Mouse (Mus musculus) cortical plate, adult 2 months (tissue): ENCODE data around the gene Bbs12. TPM values are rescaled to one million over a fixed set of nuclear protein-coding genes. Genes with fewer than 3 reads are reported as not detected.

ENCODE experiments used
- H3K27ac ChIP-seq: fragments of 200-500 bp; 2 replicates; pipeline ENCODE4 v1.5.1; 2012; ENCODE audit warnings: low read length, control low read depth, inconsistent platforms; ENCODE audit not compliant: insufficient read depth
- H3K4me1 ChIP-seq: fragments of 200-500 bp; 2 replicates; pipeline ENCODE4 v1.6.1; 2011; ENCODE audit warnings: low read length; ENCODE audit not compliant: control insufficient read depth, insufficient read depth
- H3K4me3 ChIP-seq: fragments of 200-500 bp; 2 replicates; pipeline ENCODE4 v1.5.1; 2011; ENCODE audit warnings: mild to moderate bottlenecking, low read length, control low read depth; ENCODE audit not compliant: insufficient read depth
- CTCF ChIP-seq: fragments of 200-500 bp; IDR thresholded peaks from 2 replicates; pipeline ENCODE4 v1.5.1; 2011; ENCODE audit warnings: mild to moderate bottlenecking, control low read depth, low read length; ENCODE audit not compliant: insufficient read depth; ENCODE audit errors: extremely low read depth
- POLR2A ChIP-seq: fragments of 200-500 bp; IDR thresholded peaks from 2 replicates; pipeline ENCODE4 v1.6.1; 2011; ENCODE audit warnings: mild to moderate bottlenecking, low read length, control low read depth; ENCODE audit not compliant: insufficient read depth; ENCODE audit errors: extremely low read depth
- polyA plus RNA-seq: library from polyadenylated mRNA; depleted of rRNA; stranded (reverse); fragments of >200 nt; gene quantifications from 2 replicates; pipeline ENCODE4 v1.2.3, GENCODE M21; 2012

Gene Bbs12
- polyA plus RNA-seq, 1 experiment = 1.7 TPM

GRCm38 (mm10) chr3:37289237-37289636 is 23.1 kb upstream of the Bbs12 start:
- H3K27ac ChIP-seq = no peak overlapping the region
- no peak for TF ChIP-seq CTCF
- TF ChIP-seq POLR2A = no peak
- no peaks in the 10 kb centered on the region for H3K4me1 ChIP-seq
- H3K4me3 ChIP-seq = no peak overlapping the region

GRCm38 (mm10) chr3:37290881-37291541 is 21.3 kb upstream of the Bbs12 start:
- Histone ChIP-seq H3K4me3 (no peak overlapping the region), H3K4me1 (no peaks in the 10 kb centered on the region), H3K27ac (no peak overlapping the region)
- no peak for TF ChIP-seq POLR2A
- TF ChIP-seq CTCF = no peak

GRCm38 (mm10) chr3:37291929-37292328 is 20.4 kb upstream of the Bbs12 start:
- Histone ChIP-seq H3K27ac (no peak overlapping the region), H3K4me1 (no peaks in the 10 kb centered on the region), H3K4me3 (no peak overlapping the region)
- TF ChIP-seq CTCF = no peak
- no peak for TF ChIP-seq POLR2A

- Histone ChIP-seq H3K4me1 (no peaks in the 10 kb centered on the region), H3K4me3 (no peak overlapping the region), H3K27ac (no peak overlapping the region)
- no peak for TF ChIP-seq CTCF
- no peak for TF ChIP-seq POLR2A
Observed at GRCm38 (mm10) chr3:37292654-37293053, 19.7 kb upstream of the Bbs12 start.

- H3K4me3 ChIP-seq = no peak overlapping the region
- H3K27ac ChIP-seq = no peak overlapping the region
- TF ChIP-seq CTCF (no peak), POLR2A (no peak)
- no peaks in the 10 kb centered on the region for H3K4me1 ChIP-seq
Observed at GRCm38 (mm10) chr3:37299470-37299869, 12.9 kb upstream of the Bbs12 start.

GRCm38 (mm10) chr3:37302685-37303084 is 9.7 kb upstream of the Bbs12 start:
- Histone ChIP-seq H3K4me1 (no peaks in the 10 kb centered on the region), H3K4me3 (no peak overlapping the region), H3K27ac (no peak overlapping the region)
- TF ChIP-seq CTCF (peak; percentile 64), POLR2A (no peak)

- TF ChIP-seq POLR2A = no peak
- TF ChIP-seq CTCF = no peak
- H3K4me1 ChIP-seq = no peaks in the 10 kb centered on the region
- no peak overlapping the region for H3K27ac ChIP-seq
- H3K4me3 ChIP-seq = no peak overlapping the region
Observed at GRCm38 (mm10) chr3:37303392-37304139, 8.8 kb upstream of the Bbs12 start.

GRCm38 (mm10) chr3:37311897-37312369 is 421 bp upstream of the Bbs12 start:
- Histone ChIP-seq H3K27ac (peak overlapping the region; percentile 15), H3K4me3 (peak overlapping the region; percentile 67), H3K4me1 (no peaks in the 10 kb centered on the region)
- TF ChIP-seq CTCF (no peak), POLR2A (no peak)

GRCm38 (mm10) chr3:37313371-37313770 is 1.0 kb downstream of the Bbs12 start:
- TF ChIP-seq CTCF = no peak
- no peak for TF ChIP-seq POLR2A
- Histone ChIP-seq H3K4me3 (no peak overlapping the region; the same call in 1 of the 2 replicates), H3K4me1 (no peaks in the 10 kb centered on the region), H3K27ac (no peak overlapping the region)

GRCm38 (mm10) chr3:37316233-37316632 is 3.9 kb downstream of the Bbs12 start:
- H3K4me3 ChIP-seq = no peak overlapping the region
- TF ChIP-seq CTCF = no peak
- TF ChIP-seq POLR2A = no peak

More at GRCm38 (mm10) chr3:37316233-37316632, 3.9 kb downstream of the Bbs12 start:
- Histone ChIP-seq H3K27ac (no peak overlapping the region), H3K4me1 (no peaks in the 10 kb centered on the region)
